Mouse (Mus musculus) inflammation-experienced regulatory T-cells, adult 6 months (primary cell): ENCODE measurements around the gene Prelp. TPM values are rescaled to one million over a fixed set of nuclear protein-coding genes. Genes with fewer than 3 reads are reported as not detected.

Experiments
- polyA plus RNA-seq, 3 experiments: library from polyadenylated mRNA; unstranded; fragments of 100-300 nt; shearing (Covaris generic); gene quantifications; one replicate each; pipeline ENCODE4 v1.2.1; 2017

The Prelp gene
- polyA plus RNA-seq, 3 experiments from 2014 or later: not detected

Other genes with a start within 250 kb of the Prelp start
- gene Lax1, start 231.3 kb downstream of the Prelp start, polyA plus RNA-seq: 100 to 1,000 TPM; 141 to 216 (median 148) TPM
- 10 to 100 TPM; 13.7 to 26.5 (median 16.2) TPM for gene Atp2b4, start 120.4 kb downstream of the Prelp start, polyA plus RNA-seq
- gene Optc, start 13.4 kb downstream of the Prelp start, polyA plus RNA-seq: not detected
- not detected for gene Fmod, start 115.8 kb upstream of the Prelp start, polyA plus RNA-seq
- 100 to 1,000 TPM; 168 to 251 (median 221) TPM for gene Btg2, start 157.7 kb upstream of the Prelp start, polyA plus RNA-seq
- gene Chit1, start 189.8 kb upstream of the Prelp start, polyA plus RNA-seq: not detected